Mouse (Mus musculus) stomach, embryonic 15.5 days (tissue): Measurements from ENCODE around the gene Ddx23. TPM values are rescaled to one million over a fixed set of nuclear protein-coding genes. Genes with fewer than 3 reads are reported as not detected.

Source experiments
- ATAC-seq: fragments of 200-750 bp; cut with Nextera tagmentation; 2 replicates; pipeline ENCODE4 v1.8.0; 2017; ENCODE audit warnings: low read depth, moderate number of reproducible peaks, moderate TSS enrichment; ENCODE audit not compliant: insufficient read depth, low FRiP score
- H3K27ac ChIP-seq: fragments of 300-500 bp; sonication (generic); 2 replicates; pipeline ENCODE4 v1.5.1; 2015; ENCODE audit warnings: mild to moderate bottlenecking, inconsistent platforms
- H3K27me3 ChIP-seq: fragments of 300-500 bp; sonication (generic); replicated peaks from 2 replicates; pipeline ENCODE4 v1.6.1; 2015; ENCODE audit warnings: inconsistent platforms
- H3K36me3 ChIP-seq: fragments of 300-500 bp; sonication (generic); 2 replicates; pipeline ENCODE4 v1.6.1; 2015; ENCODE audit warnings: inconsistent platforms
- H3K4me1 ChIP-seq: fragments of 300-500 bp; sonication (generic); 2 replicates; pipeline ENCODE4 v1.6.1; 2015; ENCODE audit warnings: inconsistent platforms
- H3K4me2 ChIP-seq: fragments of 300-500 bp; sonication (generic); 2 replicates; pipeline ENCODE4 v1.6.1; 2015; ENCODE audit warnings: mild to moderate bottlenecking, inconsistent platforms
- H3K4me3 ChIP-seq: fragments of 300-500 bp; sonication (generic); replicated peaks from 2 replicates; pipeline ENCODE4 v1.5.1; 2015; ENCODE audit warnings: inconsistent platforms
- H3K9ac ChIP-seq: fragments of 300-500 bp; sonication (generic); 2 replicates; pipeline ENCODE4 v1.6.1; 2015; ENCODE audit warnings: inconsistent platforms
- H3K9me3 ChIP-seq: fragments of 300-500 bp; sonication (generic); 2 replicates; pipeline ENCODE4 v1.6.1; 2016; ENCODE audit warnings: inconsistent platforms
- WGBS: fragments of 180-500 bp; shearing (Covaris S2); methylation state at CpG from one replicate; pipeline ENCODE4 v1.1.7; 2015; 5-methylcytosine and 5-hydroxymethylcytosine counted together
- polyA plus RNA-seq: library from polyadenylated mRNA; unstranded; fragments of >200 nt; fragmentation: Nextera tagmentation; extraction: Ambion mirVana; gene quantifications from 2 replicates; pipeline ENCODE4 v1.2.1, GENCODE M21; 2015

Ddx23 gene
- polyA plus RNA-seq, 1 experiment from 2014 or later, result 26.8 TPM

DNA sequence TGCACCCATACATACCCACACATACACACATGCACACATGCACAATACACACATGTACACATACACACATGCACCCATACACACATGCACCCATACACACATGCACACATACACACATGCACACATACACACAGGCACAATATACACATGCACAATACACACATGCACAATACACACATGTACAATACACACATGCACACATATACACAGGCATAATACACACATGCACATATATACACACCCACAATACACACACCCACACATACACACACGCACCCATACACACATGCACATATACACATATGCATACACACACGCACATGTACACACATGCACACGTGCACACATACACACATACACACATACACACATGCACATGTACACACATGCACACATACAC, 50.5 kb downstream of the Ddx23 start:
- Histone ChIP-seq H3K4me2 (no peak overlapping the region), H3K4me1 (peaks cover 29% of the 10 kb centered on the region), H3K27ac (no peak overlapping the region), H3K4me3 (no peak overlapping the region), H3K9me3 (no peaks in the 10 kb centered on the region), H3K36me3 (no peaks in the 10 kb centered on the region), H3K9ac (no peak overlapping the region), H3K27me3 (no peaks in the 10 kb centered on the region)
- ATAC-seq, result no peak
- 92% methylated on average over 3 of the region's 3 CpGs for WGBS

DNA sequence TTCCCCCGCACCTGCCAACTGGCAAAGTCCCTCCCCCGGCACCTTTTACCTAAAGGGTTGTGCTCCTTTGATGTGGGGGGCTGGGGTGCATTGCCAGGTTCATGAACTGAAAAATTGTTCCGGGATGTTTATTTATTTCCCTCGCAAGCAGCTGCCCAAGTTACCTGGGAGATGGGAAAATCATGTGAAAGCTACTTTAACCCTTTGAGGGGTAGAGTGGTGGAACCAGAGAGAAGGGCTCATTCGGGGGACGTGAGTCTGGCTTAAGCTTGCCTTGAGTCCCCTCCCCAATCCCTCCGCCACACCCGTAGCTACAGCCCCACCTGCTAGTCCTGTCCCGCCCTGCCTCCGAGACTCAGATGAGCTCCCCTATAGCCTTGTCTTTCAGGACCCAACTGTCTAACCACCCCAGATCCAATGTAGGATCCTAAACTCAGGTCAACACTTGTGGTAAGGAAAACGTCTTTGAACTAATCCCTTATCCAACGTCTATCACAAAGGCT, 52.5 kb downstream of the Ddx23 start:
- peaks cover 24% of the 10 kb centered on the region for H3K4me1 ChIP-seq
- H3K4me3 ChIP-seq, result peak overlapping the region; percentile 79
- H3K27me3 ChIP-seq, result no peaks in the 10 kb centered on the region
- H3K4me2 ChIP-seq, result peak overlapping the region; percentile 90
- H3K9me3 ChIP-seq, result no peaks in the 10 kb centered on the region
- ATAC-seq, result no peak
- WGBS, result 4% methylated on average over 12 of the region's 12 CpGs
- H3K27ac ChIP-seq, result peak overlapping the region; percentile 96
- peak overlapping the region; percentile 64 for H3K9ac ChIP-seq
- no peaks in the 10 kb centered on the region for H3K36me3 ChIP-seq

DNA sequence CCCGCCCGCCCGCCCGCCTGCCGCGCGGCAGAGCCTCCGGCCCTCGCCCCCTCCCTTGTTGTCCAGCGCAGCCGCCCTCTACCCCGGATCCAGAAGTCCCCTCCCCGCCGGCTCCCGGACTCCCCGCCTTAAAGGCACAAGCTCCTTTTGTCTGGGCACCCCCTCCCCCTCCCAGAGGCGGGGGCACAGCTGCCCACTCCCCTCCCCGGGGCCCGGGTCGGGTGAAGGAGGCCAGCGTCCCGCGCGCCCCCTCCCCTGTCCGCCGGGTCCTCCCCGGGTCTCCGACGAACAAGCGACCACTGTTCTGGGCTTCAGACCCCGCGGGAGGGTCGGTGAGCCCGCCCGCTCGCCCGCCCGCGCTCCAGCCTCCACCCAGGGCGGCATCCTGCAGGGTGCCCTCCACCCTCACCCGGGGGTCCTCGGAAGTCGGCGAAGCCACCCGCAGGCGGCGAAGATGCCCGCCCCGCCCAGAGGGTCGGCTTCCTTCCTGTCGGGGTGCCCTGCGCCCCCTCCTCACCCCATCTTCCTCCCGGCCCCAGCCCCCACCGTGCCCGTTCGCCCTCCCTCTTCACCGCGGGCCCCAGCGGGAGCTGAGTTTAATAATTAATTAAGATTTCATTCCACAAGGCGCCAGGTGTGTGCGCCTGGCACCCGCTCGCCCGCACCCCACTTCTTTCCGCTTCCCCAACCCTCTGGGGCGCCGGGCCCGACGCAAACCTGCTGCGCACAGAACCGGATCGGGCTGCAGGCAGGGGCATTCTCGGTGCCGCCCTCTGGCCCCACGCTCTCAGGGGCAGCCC, 53.2 kb downstream of the Ddx23 start, which contains the start of gene Adcy6:
Gene Adcy6 (minus strand): TSS at position 746 of the 800 bp plus-strand sequence.
- peak within 1 kb of the TSS; percentile 96 for H3K27ac ChIP-seq
- H3K4me2 ChIP-seq, result peak within 1 kb of the TSS; percentile 90
- no peaks in the 10 kb centered on the region for H3K9me3 ChIP-seq
- H3K4me1 ChIP-seq, result peaks cover 24% of the 10 kb centered on the region
- H3K4me3 ChIP-seq, result peak within 1 kb of the TSS; percentile 79
- under 1% methylated on average over 53 of the region's 75 CpGs for whole genome bisulfite sequencing
- ATAC-seq, result peak; percentile 74
- peak within 1 kb of the TSS; percentile 64 for H3K9ac ChIP-seq
- H3K36me3 ChIP-seq, result no peaks in the 10 kb centered on the region
- no peaks in the 10 kb centered on the region for H3K27me3 ChIP-seq

DNA sequence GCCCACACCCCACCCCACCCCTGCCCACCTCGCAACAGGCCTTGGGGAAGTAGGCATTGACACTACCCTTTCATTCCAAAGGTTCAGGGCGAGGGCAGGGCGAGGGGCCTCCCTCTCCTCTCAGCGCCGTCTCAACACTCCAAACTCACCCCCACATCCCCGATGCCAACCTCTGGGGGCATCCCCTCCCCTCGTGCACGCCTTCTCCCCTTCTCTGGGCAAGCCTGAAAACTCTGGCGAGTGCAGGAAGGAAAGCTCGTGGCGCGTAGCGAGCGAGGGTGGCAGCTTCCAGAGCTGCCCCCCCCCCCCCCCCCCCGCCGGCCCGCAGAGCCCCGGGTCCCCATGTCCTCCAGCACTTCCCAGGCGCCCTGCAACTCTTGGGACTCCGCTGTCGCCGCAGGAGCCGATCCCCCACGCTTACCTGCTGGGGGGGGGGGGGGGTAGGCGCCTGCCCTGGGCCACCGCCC, 53.9 kb downstream of the Ddx23 start:
- ATAC-seq, result no peak
- Histone ChIP-seq H3K27ac (peak overlapping the region; percentile 96), H3K9ac (peak overlapping the region; percentile 64), H3K4me3 (peak overlapping the region; percentile 79), H3K9me3 (no peaks in the 10 kb centered on the region), H3K4me2 (peak overlapping the region; percentile 90), H3K4me1 (peaks cover 30% of the 10 kb centered on the region), H3K36me3 (peaks cover 7% of the 10 kb centered on the region), H3K27me3 (no peaks in the 10 kb centered on the region)
- under 1% methylated on average over 9 of the region's 26 CpGs for WGBS

DNA sequence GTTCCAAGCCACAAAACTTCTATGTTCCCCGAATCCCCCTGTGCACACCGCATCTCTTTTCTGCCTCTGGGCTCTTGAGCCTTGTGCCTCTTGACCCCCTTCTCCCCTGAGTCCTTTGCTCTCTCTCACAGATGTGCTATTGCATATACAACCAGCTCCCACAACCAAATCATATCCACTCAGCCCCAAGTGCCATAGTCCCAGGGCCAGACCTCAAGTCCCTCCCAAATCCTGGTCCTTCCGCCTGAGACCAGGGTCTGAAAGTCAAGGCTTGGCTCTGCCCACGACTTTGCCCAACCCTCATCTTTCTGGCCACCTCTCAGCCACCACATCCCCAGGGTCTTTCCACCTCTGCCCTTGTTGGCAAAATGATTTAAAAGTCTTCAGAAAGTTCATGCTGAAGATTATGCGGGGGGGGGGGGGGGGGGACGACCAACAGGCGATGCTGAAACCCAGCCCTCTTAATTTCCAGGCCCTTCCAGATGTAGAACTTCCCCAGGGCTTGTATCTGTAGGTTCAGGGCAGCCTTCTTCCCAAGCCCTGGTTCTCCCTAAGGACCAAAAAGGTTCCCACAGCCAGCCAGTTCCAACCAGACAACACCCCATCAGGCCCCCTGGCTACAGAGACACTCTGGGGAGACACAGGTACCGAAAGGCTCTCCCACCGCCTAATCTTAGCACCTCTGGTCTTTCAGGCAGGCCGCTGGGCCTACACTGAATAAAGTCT, 54.5 kb downstream of the Ddx23 start:
- H3K27ac ChIP-seq, result peak overlapping the region; percentile 96
- H3K36me3 ChIP-seq, result peaks cover 10% of the 10 kb centered on the region
- no peaks in the 10 kb centered on the region for H3K9me3 ChIP-seq
- peaks cover 36% of the 10 kb centered on the region for H3K4me1 ChIP-seq
- peak overlapping the region; percentile 64 for H3K9ac ChIP-seq
- H3K27me3 ChIP-seq, result no peaks in the 10 kb centered on the region
- 12% methylated on average over 9 of the region's 10 CpGs for WGBS
- ATAC-seq, result peak; percentile 23; the same call in 1 of the 2 replicates
- H3K4me3 ChIP-seq, result peak overlapping the region; percentile 79
- H3K4me2 ChIP-seq, result peak overlapping the region; percentile 90

DNA sequence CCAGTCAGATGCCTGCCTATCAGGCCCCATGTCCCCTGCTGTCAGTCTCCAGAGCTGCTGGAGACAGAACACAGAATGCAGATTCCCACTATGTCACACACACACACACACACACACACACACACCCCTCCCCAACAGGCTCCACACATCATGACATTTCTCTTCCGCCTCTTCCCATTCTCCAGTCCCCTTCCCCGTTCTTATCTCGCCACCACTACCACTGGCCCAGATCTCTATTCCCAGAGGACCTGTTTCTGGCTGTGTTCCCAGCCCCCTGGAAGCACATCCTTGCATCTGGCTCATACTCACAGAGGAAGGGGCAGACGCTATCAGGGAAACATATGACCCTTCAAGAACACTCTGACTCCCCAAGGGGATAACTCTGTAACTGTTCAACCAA, 55.1 kb downstream of the Ddx23 start:
- H3K4me2 ChIP-seq, result peak overlapping the region; percentile 90
- no peaks in the 10 kb centered on the region for H3K9me3 ChIP-seq
- H3K9ac ChIP-seq, result no peak overlapping the region
- peak overlapping the region; percentile 96 for H3K27ac ChIP-seq
- no peak for ATAC-seq
- peak overlapping the region; percentile 79 for H3K4me3 ChIP-seq
- peaks cover 42% of the 10 kb centered on the region for H3K4me1 ChIP-seq
- 22% methylated on average over 4 of the region's 4 CpGs for WGBS
- H3K36me3 ChIP-seq, result peaks cover 10% of the 10 kb centered on the region
- no peaks in the 10 kb centered on the region for H3K27me3 ChIP-seq

DNA sequence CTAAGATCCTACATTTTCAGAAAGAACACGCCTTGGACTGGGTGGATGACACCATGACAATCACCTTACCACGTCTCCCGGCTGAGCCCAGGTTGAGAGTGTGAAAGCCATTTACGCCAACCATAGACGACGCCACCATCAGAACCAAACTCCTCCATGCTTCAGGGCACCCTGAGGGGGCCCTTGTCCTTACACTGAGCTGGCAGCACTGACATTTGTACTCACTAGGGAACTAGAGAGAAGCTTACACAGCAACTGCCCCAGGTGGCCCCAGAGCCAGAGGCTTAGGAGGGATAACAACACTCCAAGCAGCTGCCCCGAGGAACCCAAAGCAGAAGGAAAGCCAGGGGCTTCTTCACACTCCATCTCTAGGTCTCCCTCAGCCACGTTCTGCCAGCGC, 56.0 kb downstream of the Ddx23 start:
- peaks cover 49% of the 10 kb centered on the region for H3K4me1 ChIP-seq

DNA sequence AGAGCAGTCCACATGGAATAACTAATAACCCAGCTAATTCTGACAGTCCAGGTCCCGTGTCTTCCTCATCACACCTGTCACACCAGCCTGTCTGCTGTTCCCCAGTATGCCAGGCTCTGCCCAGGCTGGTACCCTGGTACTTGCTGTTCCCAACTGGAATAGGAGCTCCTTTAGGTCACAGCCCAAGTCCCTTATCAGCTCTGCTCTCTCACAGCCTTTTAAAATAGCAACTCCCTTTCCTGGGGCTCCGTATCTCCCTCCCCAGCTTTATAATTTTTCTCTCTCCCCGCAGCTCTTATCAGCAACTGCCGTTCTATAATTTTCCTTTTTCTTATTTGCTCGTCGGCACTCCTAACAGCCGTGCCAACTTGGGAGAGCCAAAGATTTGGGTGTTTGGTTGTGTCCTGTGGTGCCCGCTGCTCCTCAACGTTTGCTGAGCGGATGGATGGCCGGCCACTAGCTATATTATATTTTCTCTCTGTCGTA, 56.6 kb downstream of the Ddx23 start:
- Histone ChIP-seq H3K4me2 (peak overlapping the region; percentile 90; the same call in 1 of the 2 replicates), H3K36me3 (peaks cover 10% of the 10 kb centered on the region), H3K27me3 (no peaks in the 10 kb centered on the region), H3K9me3 (no peaks in the 10 kb centered on the region), H3K27ac (peak overlapping the region; percentile 50), H3K4me1 (peaks cover 53% of the 10 kb centered on the region), H3K4me3 (no peak overlapping the region), H3K9ac (no peak overlapping the region)
- peak; percentile 45; the same call in 1 of the 2 replicates for ATAC-seq
- 61% methylated on average over 12 of the region's 12 CpGs for WGBS

More for the DNA sequence above, 56.0 kb downstream of the Ddx23 start:
- Histone ChIP-seq H3K27ac (peak overlapping the region; percentile 50), H3K4me3 (peak overlapping the region; percentile 79), H3K27me3 (no peaks in the 10 kb centered on the region), H3K36me3 (peaks cover 10% of the 10 kb centered on the region), H3K9ac (no peak overlapping the region), H3K4me2 (peak overlapping the region; percentile 90), H3K9me3 (no peaks in the 10 kb centered on the region)
- ATAC-seq, result no peak
- WGBS, result 62% methylated on average over 9 of the region's 9 CpGs

DNA sequence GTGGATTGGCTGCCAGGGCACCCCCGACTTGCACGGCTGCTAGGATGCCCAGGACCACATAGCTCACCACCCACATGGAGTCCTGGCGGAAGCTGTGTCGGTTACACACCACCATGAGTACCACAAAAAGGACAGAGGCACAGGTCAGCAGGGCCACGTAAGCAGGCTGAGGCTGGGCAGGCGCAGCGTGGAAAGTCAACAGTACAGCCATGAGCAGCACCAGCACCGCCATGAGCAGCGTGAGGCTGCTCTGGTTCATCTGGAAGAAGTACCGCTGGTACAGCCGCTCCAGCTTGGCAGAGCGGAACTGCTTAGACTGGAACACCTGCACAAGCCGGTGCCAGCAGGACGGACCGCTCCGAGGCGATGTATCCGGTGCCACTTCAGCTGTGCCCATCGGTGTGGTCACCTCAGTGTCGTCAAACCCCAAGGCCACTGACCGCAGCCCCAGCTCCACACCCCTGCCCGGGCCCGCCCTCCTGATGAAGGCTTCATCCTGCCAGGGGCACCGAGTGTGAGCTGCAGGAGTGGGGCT, 58.6 kb downstream of the Ddx23 start:
- Histone ChIP-seq H3K9ac (0 out of 2 replicates have a peak overlapping the region, but pooled peaks have one; percentile 12), H3K4me3 (no peak overlapping the region), H3K27me3 (no peaks in the 10 kb centered on the region), H3K9me3 (no peaks in the 10 kb centered on the region), H3K36me3 (peaks cover 21% of the 10 kb centered on the region), H3K4me2 (no peak overlapping the region), H3K27ac (no peak overlapping the region), H3K4me1 (peaks cover 46% of the 10 kb centered on the region)
- no peak for ATAC-seq
- 90% methylated on average over 24 of the region's 24 CpGs for whole genome bisulfite sequencing

DNA sequence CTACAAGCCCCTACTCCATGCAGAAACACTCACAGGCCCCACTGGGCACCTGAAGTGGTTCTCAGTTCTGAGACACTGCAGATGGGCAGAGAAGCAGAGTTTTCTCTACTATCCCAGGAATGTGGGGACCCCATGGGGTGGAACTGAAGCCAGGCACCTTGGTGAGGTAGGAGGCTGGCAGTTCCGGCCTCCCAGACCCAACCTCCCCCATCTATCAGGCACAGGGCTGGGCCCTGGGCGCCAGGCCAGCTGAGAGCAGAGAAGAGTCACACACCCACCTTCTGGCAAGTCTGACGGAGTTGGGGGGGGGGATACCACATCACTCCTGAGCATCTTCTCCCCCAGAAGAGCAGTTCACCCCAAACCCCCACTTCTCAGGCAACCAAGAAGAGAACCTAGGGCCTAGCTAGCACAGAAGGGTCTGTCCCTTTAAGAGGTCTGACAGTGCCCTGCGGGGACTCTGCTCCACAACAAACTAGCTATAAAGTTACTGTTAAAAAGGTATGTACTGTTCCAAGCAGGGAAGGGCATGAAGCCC, 59.7 kb downstream of the Ddx23 start:
- H3K4me2 ChIP-seq, result peak overlapping the region; percentile 53
- no peak for ATAC-seq
- peaks cover 30% of the 10 kb centered on the region for H3K36me3 ChIP-seq
- H3K27me3 ChIP-seq, result no peaks in the 10 kb centered on the region
- H3K27ac ChIP-seq, result peak overlapping the region; percentile 31; the same call in 1 of the 2 replicates
- no peak overlapping the region for H3K9ac ChIP-seq
- H3K4me3 ChIP-seq, result peak overlapping the region; percentile 25
- no peaks in the 10 kb centered on the region for H3K9me3 ChIP-seq
- WGBS, result 23% methylated on average over 4 of the region's 4 CpGs
- peaks cover 44% of the 10 kb centered on the region for H3K4me1 ChIP-seq

DNA sequence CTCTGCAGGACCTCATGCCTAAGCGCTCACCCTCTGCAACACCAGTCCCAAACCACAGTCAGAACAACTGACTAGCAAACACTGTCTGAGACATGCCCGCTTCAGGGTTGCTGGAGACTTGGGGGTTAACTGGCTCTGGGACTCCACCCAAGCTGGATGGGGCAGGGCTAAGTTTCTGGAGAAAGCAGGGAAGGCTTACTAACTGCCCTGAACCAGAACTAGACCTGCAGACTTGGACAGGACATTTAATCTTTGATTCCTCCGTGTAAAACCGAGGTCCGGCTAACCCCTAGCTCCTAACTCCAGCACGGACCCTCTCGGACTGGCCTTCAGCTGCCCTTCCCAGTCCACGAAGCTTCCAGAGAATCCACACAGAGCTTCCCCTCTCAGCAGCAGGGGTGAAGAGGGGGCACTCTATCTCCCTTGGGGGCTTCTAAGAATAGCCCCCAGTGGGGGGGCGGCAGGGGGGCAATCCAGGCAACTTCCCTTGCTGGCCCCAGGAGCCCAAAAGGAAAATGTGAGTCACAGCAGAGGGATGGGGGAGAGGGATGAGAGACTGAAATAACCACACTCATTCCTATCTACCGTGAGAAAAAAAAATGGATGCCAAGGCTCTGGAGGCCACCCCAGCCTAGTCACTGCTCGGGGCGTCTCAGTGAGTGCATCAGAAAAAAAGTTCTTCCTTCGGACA, 60.4 kb downstream of the Ddx23 start:
- Histone ChIP-seq H3K4me1 (peaks cover 37% of the 10 kb centered on the region), H3K27ac (peak overlapping the region; percentile 31; the same call in 1 of the 2 replicates), H3K27me3 (no peaks in the 10 kb centered on the region), H3K4me3 (peak overlapping the region; percentile 25), H3K9me3 (no peaks in the 10 kb centered on the region), H3K36me3 (peaks cover 37% of the 10 kb centered on the region), H3K9ac (no peak overlapping the region), H3K4me2 (peak overlapping the region; percentile 53)
- ATAC-seq, result peak; percentile 33; the same call in 1 of the 2 replicates
- 36% methylated on average over 13 of the region's 13 CpGs for WGBS
